Comparison of ENCODE assay signal across 8 mouse cellular contexts in the genomic region with DNA sequence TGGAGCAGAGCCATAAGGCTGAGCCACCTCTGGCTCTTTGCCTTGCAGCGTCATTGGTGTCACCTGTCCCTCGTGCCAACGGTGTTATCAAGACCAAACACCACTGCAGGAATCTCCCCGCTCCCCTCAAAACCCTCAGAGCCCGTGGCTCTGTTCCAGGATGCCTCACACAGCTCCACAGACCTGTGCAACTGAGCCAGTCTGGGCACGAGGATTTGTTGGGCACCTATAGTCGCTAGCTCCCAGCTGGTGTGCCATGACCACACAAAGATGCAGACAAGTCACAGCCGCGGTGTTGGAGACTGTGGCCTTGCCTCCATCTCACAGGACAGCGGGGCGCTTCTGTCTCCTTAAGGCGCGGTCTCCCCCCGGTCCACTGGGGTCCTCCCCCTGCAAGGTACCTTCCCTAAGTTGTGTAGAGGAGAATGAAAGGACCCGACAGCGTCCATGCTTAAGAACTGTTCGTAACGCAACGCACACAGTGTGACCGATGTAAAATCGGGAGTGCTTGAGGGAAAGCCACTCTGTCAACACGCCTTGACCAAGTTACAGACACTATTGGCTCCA. TPM values are rescaled to one million over a fixed set of nuclear protein-coding genes. Genes with fewer than 3 reads are reported as not detected.
DNase-seq lines count a peak whose midpoint lies in the region; ATAC-seq lines count a peak whose summit lies in the region.

No protein-coding gene starts in this region.

- WGBS in kidney, embryonic 14.5 days, result 3% methylated on average over 22 of the region's 22 CpGs

- peak overlapping the region; percentile 31; the same call in 1 of the 2 replicates for H3K9ac ChIP-seq in kidney, embryonic 14.5 days (ENCODE audit: low read depth, low read length)

- peak overlapping the region; percentile 71 for H3K4me3 ChIP-seq in kidney, embryonic 14.5 days (ENCODE audit: low read length)

- peaks cover 11% of the 10 kb centered on the region for H3K27me3 ChIP-seq in kidney, embryonic 14.5 days (ENCODE audit: control insufficient read depth, insufficient read depth, low read length)

- H3K4me2 ChIP-seq in kidney, embryonic 14.5 days (replicated peaks; ENCODE audit: low read depth, low read length), result peak overlapping the region; percentile 97

- peak; percentile 18 for DNase-seq in right cerebral cortex, adult 18-20 months
- DNase-seq in right cerebral cortex, postnatal 36 days (ENCODE audit: low spot score in 2 of 2), result no peak
- peak; percentile 60 for DNase-seq in cerebellum, adult 9-10 months
- peak; percentile 29 for DNase-seq in lung, postnatal 10 days
- DNase-seq in right cerebral cortex, postnatal 4 days, result peak; percentile 19
- no peak for DNase-seq in yolk sac, embryonic 10.5 days (ENCODE audit: low spot score)

- H3K4me1 ChIP-seq in kidney, embryonic 14.5 days (ENCODE audit: control insufficient read depth, insufficient read depth, low read length), result peaks cover 8% of the 10 kb centered on the region; the same call in 1 of the 2 replicates

- peak; percentile 18 for ATAC-seq in granulocyte monocyte progenitor cell, adult 5-6 weeks (replicated peaks; ENCODE audit: poor library complexity, severe bottlenecking)
- no peak; the same call in 1 of the 2 replicates for ATAC-seq in kidney, embryonic 14.5 days (ENCODE audit: low FRiP score, low TSS enrichment)

- H3K27ac ChIP-seq in kidney, embryonic 14.5 days (ENCODE audit: low read depth, low read length), result no peak overlapping the region

- H3K9me3 ChIP-seq in kidney, embryonic 14.5 days (ENCODE audit: control insufficient read depth, low read length), result no peaks in the 10 kb centered on the region

- H3K36me3 ChIP-seq in kidney, embryonic 14.5 days (ENCODE audit: control insufficient read depth, insufficient read depth, low read length), result no peaks in the 10 kb centered on the region

RNA-seq across cellular contexts. Expression of a gene that starts 0.6 kb away (rescaled TPM):
- total RNA-seq in granulocyte monocyte progenitor cell, adult 5-6 weeks (2014; fragmentation: Nextera tagmentation), result 4.2 and 8.1 TPM in 2 replicates
- 7.9 and 12.2 TPM in 2 replicates for total RNA-seq in granulocyte monocyte progenitor cell, adult 5-6 weeks (2017)
- polyA plus RNA-seq in kidney, embryonic 14.5 days (2014; fragmentation: Nextera tagmentation; extraction: Ambion mirVana), result 2.4 and 5.9 TPM in 2 replicates

RNA-seq across cellular contexts. Expression of a gene that starts 45.3 kb away (rescaled TPM):
- 5.2 and 7.0 TPM in 2 replicates for total RNA-seq in granulocyte monocyte progenitor cell, adult 5-6 weeks (2014; fragmentation: Nextera tagmentation)
- 4.6 and 5.6 TPM in 2 replicates for total RNA-seq in granulocyte monocyte progenitor cell, adult 5-6 weeks (2017)
- 7.6 and 7.7 TPM in 2 replicates for polyA plus RNA-seq in kidney, embryonic 14.5 days (2014; fragmentation: Nextera tagmentation; extraction: Ambion mirVana)

Comparison
In these comparisons a context has a peak if more than half of its experiments do, and no peak if none do; other contexts are left out.
1. DNase-seq: peak in right cerebral cortex, adult 18-20 months (single experiment), cerebellum, adult 9-10 months (single experiment), lung, postnatal 10 days (single experiment) and right cerebral cortex, postnatal 4 days (single experiment); none in right cerebral cortex, postnatal 36 days (0 of 2) and yolk sac, embryonic 10.5 days (single experiment).